Mouse (Mus musculus) adrenal gland (tissue): Measurements from ENCODE around the gene Cenpp.

Experiments
- intact Hi-C: fragments of 180-260 bp; cut with DNase I; formaldehyde crosslinking; loops from one replicate; pipeline ENCODE4 v1.15.1; 2025

Cenpp gene

DNA sequence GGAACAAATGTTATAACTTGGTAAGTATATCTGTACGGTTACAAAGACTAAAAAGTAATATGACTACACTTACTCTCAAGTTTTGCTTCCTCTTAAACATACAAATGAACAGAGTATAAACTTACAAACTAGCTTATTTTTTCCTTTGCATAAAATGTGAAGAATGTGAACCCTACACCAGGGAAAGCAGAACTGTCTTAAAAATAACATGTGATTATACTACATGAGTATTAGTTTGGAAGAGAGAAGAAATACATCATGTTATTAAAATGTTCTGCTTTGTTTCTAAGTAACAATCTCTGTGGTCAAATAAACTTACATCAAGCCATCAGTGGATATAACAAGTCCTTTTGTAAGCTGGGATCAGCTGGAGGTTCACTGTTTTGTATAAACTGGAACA lies 113.9 kb downstream of the Cenpp start:
- intact Hi-C loops: no loop called here

DNA sequence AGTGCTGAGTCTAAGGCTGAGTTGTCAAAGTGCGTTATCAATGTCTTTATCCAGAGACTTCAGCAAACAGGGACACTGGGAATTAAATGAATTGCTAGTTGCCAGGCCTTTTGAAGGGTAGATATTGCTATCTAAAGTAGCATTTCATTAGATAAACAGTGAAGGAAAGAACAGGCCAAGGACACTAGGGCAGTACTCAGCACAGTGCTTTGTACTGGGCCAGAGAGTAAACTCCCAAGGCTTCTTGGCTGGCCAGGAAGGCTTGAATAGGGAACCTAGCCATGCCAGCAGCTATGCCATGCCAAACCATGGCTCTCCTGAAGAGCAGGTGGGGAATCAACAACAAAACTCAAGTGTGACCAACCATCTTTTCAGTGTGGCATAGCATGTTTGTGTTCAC lies 115.6 kb downstream of the Cenpp start:
- intact Hi-C loops: no loop called here

DNA sequence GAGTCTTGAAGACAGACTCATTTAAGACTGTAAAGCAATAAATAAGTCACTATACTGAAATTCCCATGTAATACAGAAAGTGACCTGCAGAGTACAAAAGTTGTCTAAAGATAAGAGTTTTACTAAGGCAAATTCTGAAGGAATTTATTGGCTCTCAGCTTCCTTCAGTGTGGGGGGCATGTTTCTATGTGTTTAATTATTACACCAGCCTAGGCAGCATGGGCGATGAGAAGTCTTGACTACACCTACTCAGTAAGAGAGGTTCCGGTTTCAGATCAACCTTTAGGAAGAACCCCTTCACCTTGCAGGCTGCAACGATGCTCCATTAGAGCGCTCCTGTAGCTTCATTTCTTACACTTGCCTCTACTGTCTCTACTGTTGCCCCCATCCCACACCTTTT lies 121.9 kb downstream of the Cenpp start:
- intact Hi-C loops: no loop called here

DNA sequence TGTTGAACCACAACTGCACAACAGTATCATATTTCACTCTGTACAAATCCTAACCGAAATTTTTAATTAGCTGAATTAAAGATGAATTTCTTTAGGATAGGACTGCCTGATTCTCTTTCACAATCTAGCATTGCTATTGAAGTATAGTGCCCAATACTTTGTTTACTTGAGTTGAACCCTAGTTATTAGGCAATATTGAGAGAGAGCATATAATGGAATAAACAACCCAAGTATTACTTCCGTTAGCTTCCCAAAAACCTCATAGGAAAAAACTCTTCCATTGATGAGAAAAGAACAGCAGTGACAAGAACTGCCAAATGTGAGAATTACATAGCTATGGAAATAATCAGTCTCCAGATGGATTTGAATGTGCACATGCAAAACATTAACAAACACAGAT lies 126.3 kb downstream of the Cenpp start:
- intact Hi-C loops: no loop called here

DNA sequence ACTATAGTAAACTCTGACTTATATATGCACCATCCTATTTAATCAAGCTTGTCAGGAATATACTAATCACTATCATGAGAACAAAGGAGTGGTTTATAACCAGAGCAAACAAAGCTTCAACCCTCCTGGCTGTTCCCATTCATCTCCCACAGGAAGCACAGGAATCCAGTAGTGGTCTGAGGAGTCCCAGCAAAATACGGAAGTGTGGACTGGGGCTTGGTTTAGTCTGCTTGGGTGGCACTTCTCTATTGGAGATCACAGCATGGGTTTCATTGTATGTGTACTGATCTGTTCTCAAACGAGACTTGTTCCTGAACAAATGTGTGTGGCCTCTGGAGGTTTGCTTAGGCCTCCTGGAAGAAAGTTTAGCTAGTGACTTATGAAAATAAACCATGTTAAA lies 133.8 kb downstream of the Cenpp start:
- intact Hi-C loops: no loop called here

DNA sequence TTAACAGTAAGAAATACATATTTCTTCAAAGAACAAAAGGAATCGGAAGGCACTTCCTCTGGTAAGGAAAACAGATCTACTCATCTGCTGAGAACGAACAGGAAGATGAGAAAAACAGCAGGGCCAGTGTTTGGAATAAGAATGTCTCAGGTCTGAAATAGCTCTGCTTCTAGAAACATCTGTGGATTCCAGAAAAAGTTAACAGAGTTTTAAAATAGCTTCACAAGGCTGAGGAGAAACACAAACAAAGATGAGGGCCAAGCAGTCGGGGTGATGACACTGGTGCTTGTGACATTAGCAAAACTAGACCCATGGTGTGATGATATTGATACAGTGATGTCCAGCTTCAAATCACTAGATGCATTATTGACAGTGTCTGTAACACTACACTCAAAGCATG lies 145.4 kb downstream of the Cenpp start:
- intact Hi-C loops: no loop called here

DNA sequence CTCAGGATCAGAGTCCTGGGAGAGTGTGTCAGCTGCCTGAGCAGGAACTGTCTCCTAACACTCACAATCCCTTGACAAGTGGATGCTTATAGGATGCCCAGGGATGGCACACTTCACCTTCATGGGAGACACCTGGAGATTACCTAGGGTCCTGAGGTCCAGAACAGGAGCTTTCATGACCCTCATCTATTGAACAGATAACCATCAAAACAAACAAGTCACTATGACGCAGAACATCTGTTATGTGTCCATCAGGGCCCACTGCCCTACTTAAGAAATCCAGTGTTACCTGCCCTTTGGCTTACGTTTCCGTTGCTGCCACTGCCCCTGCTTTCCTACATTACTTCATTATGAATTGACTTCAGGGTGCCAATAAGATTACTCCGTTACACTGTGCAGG lies 146.8 kb downstream of the Cenpp start:
- intact Hi-C loops: no loop called here

DNA sequence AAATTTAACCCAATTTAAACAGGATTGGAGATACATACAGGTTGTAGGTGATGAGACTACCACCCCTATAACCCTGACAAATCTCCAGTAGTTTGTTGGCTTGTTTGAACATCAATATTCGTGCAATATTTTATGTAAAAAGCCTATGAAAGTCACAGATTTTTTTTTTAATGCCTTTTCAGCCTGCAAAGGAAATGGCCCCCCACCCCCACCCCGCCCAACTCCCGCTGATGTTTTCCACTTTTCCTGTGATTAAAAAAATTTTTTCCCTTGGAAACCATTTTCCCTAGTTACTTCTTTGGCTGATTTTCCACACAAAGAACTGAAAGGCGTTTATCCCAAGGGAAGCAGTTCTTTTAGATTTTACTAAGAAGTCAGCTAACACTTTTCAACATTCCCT lies 148.1 kb downstream of the Cenpp start, which contains the start of gene Ecm2:
Gene Ecm2, plus strand, starts transcription at position 301 of the 400 bp plus-strand sequence.
- intact Hi-C loops: no loop called here

DNA sequence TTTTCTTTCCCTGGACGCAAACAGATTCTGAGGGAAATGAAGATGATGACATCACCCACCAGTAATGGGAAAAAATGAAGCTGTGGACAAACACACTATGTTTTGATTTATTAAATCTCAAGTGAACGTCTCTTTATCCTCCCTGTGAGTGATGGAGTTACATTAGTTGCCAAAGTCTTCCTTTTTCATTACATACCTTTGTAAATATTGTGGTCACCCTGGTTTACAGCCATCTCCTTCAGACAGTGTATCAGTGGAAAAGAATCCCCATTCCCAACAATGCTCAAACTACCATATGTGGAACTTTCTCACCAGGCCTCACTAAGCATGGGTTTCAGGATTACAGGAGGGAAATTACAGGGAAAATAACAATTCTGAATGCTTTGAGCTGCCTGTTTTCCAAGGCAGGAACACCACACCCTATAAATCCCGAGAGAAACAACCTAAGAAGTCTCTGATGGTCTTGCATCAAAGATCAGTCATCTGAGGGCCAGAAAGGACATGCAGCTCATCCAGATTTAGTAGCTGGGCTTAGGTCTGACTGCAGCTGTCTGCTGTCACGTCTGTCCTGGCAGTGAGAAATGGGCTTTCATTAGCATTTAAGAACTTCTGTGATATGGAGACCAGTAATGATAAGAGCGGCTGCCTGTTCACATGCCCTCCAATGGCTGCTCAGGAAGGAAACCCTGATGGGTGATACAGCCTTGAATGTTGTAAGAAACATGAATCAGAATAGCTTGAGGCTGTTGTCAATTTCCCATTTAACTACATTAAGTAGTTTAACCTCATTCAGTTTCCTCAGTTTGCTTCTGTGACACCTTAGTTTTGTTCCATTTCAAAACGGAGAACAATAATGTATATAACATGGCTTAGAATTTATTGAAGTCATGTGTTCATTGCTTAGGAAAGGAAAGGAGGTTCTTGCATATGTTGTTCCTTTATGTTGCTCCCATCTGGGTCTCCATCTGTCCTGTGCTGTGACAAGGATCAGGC lies 159.9 kb downstream of the Cenpp start, which contains the start of gene Tes3-ps:
Gene Tes3-ps, plus strand, starts transcription at position 943 of the 993 bp plus-strand sequence.
- intact Hi-C loops: no loop called here

DNA sequence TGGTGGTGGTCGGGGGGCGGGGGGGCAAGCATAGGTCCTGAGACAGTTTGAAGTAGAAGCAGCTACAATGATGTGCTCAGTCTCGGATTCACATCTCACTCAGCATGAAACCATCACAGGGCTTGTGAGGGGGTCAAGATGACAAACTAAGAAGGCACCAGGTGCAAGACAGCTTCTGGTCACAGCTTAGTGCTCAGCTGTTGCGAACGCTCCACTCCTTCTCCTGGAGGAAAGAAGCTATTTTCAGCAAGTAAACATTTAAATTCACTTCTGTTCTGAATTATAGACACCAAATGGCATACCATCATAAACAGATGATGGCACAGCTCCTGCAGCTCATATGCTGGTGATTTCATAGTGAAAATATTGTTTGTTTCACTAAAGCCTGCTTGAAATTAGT lies 167.2 kb downstream of the Cenpp start:
- intact Hi-C loops: no loop called here

DNA sequence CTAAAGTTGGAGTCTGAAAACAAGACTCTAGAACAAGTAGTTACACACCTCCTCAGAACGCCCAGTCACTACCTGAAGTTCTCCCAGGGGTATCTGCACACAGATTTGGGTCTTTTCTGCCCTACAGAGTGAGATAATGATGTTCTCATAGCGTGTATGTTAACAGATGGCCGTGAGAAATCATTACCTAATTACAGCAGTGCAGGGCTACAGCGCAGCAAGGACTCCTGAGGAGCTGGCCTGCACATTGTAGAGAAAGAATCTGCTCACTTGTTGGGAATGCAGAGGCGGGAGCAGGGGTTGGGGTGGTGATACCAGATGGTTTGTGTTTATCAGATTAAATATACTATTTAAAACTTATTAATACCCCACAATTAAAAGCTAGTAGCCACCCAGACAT lies 172.0 kb downstream of the Cenpp start:
- intact Hi-C loops: loop anchor here (1.0 kb wide), 1 partner anchor 20 kb away; no protein-coding TSS in a partner anchor

DNA sequence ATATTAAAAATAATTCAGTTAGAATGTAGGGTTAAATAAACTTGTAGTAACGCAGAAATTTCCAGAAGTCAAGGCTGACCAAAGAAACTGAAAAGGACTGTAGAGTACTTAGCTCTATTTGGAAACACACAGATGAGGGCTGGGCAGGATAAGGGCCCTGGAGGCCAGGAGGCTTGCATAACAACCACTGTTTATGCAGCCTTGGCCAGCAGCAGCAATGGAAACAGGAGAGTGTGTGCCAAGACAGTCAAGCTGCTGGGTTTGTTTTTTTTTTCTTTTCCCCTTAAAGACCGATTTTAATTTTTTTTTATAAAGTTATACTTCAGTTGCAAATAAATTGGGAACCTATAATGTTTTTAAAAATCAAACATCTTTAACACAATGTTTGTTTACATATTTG lies 172.5 kb downstream of the Cenpp start:
- intact Hi-C loops: loop anchor here (1.0 kb wide), 1 partner anchor 20 kb away; no protein-coding TSS in a partner anchor

DNA sequence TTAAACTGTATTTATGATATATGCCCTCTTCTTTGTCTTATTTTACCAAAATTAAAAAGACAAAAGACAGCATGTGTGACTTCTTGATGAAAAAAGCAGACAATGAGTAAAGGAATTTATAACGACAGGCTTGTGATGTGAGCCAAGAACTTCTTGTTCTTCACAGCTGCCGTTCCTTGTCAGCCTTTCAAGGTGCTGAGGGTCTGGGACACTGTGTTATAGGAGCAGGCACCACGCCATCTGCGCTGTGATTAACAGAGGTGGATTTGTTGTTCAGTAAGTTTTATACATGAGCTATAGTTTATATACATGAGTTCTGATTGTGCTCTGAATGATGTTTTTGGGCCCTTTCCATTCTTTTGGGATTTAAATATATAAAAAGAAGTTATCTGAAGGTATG lies 173.2 kb downstream of the Cenpp start:
- intact Hi-C loops: no loop called here

DNA sequence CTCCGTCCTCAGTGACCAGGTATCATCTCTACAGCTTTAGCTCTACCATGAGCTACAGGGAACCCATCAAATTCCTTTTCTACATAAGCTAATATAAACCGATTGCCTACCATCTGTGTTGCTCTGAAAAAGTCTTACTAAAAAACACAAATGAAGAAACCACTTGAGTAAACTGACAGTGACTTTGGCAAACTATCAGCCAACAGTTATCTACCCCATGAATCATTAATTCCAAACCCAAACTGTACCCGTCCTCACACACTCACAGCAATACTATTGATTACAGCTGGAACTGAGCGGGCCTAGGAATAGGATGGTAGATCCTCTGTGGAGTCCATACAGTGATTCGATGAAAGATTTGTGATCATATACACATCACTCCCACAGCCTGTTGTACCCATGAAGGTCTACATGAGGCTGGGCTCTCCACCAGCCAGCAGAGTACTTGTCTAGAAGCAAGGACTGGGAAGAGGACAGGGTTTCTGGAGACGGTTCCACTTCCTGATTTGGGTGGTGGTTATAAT lies 173.7 kb downstream of the Cenpp start:
- intact Hi-C loops: no loop called here

DNA sequence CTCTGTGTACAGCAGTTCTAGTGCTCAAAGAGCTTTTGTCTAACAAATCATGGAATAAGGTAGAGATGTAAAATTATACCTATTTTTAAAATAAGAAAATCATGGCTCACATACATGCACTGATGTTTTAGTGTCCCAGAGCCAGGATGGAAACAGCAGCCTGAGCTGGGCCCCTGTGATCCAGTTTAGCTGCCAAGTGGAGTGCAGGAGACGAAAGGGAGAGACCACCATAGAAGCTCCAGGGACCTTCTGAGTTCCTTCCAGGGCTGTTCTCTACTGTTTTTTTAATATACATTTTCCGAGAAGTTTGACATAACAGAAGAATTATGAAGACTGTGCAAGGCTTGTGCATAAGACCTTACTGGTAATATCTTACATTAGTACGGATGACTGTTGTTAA lies 174.7 kb downstream of the Cenpp start:
- intact Hi-C loops: no loop called here

DNA sequence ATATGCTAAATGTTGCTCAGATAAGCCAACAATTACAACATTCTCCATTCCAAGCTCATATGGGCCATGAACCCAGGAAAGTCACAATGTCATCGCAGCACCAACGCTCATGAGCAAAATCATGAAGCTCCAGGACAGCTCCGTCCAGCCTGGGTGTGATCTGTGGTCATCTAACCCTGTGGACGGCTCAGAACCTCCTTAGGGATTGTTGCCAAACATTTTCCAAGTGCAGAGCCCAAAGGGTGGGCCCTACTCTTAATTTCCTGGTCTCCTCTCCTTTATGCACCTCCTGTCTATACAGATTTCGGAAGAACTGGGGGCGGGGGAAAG lies 179.9 kb downstream of the Cenpp start:
- intact Hi-C loops: no loop called here

DNA sequence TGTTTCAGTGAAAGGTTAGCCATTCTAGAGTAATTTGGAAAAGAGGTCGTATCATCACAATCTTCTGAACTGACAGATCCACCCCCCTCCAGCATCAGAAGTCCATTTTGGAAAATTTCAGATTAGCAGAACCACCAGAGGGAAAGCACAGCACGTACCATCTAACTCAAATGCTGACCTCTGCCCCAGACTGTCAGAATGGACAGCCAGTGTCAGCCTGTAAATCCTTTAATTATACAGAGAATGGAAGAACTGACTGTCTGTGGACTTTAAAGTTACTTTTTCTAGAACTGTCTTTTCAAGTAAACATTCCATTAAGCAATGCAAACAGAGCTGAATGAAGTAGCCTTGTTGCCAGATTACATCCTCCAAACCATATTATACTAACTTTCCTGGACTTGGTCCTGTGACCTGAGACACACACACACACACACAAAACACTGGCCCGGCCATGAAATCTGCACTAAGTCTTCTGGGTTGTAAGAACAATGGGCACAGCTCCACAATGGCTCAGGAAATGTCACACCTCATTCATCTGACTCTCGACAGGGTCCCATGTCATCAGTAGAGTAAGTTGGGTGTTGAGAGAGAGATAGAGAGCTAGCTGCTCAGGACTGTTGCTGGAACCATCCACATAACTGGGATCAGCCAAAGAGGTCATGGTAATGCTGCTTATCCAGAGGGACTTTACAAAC lies 180.5 kb downstream of the Cenpp start:
- intact Hi-C loops: no loop called here

DNA sequence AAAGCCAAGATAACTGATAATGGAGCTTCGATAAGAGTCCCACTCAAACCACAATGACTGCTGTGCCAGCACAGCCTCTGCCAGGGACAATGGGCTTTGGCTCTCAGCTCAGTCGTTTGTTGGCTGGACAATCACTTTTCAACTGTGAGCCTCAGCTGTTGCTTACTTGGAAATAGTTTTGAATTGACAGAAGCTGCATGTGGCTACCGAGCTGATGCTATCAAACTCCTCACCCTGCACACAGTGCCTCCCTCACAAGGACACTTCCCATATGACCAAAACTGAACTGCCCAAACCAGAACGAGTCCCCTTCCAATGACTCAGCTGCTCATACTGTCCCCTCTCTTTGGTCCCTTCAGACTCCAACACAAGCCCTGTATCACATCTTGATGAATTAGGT lies 181.8 kb downstream of the Cenpp start:
- intact Hi-C loops: no loop called here

DNA sequence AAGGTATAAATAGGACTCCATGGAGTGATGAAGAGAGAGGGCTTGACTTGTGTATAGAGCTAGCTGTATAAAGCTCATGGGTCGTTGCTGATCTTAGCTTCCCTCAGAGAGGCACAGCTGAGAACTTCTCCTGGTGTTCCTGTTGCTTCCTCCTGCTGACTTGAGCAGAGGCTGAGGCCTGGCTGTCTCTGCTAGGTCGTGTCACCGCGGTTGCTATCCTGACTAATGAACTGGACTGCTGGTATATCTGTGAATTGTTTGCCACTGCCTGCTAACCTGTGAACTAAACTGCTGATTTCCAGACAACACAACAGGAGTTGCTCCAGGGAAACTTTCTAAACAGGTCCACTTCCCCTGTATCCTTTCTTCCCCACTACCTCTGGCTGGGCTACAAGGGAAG lies 182.3 kb downstream of the Cenpp start:
- intact Hi-C loops: no loop called here

DNA sequence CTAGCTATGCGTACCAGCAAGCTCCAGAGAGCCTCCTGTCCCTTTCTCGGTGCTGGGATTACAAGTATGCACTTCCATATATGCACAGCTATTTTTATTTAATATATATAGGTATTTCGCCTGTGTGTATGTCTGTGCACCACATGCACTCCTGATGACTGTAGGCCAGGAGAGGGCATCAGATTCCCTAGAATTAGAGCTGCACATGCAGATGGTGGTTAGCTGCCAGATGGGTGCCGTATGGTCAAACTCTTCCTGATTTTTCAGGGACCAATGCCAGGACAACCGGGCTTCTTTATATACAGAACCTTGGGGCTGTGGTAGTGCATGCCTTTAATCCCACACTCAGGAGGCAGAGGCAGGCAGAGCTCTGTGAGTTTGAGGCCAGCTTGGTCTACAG lies 183.6 kb downstream of the Cenpp start:
- intact Hi-C loops: no loop called here

DNA sequence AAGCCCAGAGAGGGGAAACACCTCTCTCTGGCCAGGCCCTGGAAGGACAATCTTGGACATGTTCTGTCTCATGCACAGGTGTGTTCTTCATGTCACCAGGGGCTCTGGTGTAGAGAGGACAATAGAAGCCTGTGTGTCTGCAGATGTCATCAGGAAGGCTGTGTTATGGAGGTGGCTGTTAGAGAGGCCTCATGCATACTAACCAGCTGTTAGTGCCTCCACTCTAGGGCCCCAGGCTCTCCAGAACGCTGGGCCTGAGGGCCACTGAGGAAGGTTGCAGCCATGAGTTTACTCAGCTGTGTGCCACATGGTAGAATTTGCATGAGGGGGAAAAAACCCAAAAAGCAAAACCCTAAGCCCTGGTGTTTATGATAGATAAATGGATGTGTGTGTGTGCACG lies 185.0 kb downstream of the Cenpp start:
- intact Hi-C loops: no loop called here

DNA sequence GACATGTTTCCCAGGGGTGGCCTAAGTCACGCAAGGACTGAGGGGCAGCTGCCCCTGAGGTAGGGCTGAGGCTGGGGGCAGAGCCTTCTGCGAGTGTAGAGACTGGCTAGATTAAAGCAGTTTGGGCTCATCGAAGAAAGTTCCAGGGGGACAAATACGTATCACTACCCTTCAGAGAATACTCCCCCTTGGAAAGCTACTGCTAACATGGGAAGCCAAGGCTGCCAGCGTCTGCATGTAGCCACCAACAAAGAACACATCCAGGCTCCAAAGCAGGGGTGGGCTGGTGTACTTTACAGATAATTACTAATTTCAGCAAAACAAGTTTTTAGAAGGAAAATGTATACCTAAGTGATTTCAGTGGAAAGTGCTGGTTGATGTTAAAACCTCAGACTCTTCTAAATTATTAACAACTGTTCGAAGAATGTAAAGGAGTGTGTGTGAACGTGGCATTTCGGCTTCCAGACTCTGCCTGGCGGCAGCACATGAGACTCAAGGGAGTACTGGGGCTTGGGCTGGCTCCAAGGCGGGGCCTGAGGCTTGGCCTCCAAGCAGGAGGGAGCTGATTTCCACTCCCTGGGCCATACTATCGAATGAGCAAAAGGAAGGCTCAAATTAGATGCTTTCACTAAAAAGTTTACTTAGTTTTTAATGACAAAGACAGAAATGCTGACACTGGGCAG lies 186.1 kb downstream of the Cenpp start:
- intact Hi-C loops: no loop called here
